Mouse (Mus musculus) stomach, embryonic 15.5 days (tissue): ENCODE data around the gene N4bp2. TPM values are rescaled to one million over a fixed set of nuclear protein-coding genes. Genes with fewer than 3 reads are reported as not detected.

Source experiments
- ATAC-seq: fragments of 200-750 bp; cut with Nextera tagmentation; 2 replicates; pipeline ENCODE4 v1.8.0; 2017; ENCODE audit warnings: low read depth, moderate number of reproducible peaks, moderate TSS enrichment; ENCODE audit not compliant: insufficient read depth, low FRiP score
- H3K27ac ChIP-seq: fragments of 300-500 bp; sonication (generic); 2 replicates; pipeline ENCODE4 v1.5.1; 2015; ENCODE audit warnings: mild to moderate bottlenecking, inconsistent platforms
- H3K27me3 ChIP-seq: fragments of 300-500 bp; sonication (generic); replicated peaks from 2 replicates; pipeline ENCODE4 v1.6.1; 2015; ENCODE audit warnings: inconsistent platforms
- H3K36me3 ChIP-seq: fragments of 300-500 bp; sonication (generic); 2 replicates; pipeline ENCODE4 v1.6.1; 2015; ENCODE audit warnings: inconsistent platforms
- H3K4me1 ChIP-seq: fragments of 300-500 bp; sonication (generic); 2 replicates; pipeline ENCODE4 v1.6.1; 2015; ENCODE audit warnings: inconsistent platforms
- H3K4me2 ChIP-seq: fragments of 300-500 bp; sonication (generic); 2 replicates; pipeline ENCODE4 v1.6.1; 2015; ENCODE audit warnings: mild to moderate bottlenecking, inconsistent platforms
- H3K4me3 ChIP-seq: fragments of 300-500 bp; sonication (generic); replicated peaks from 2 replicates; pipeline ENCODE4 v1.5.1; 2015; ENCODE audit warnings: inconsistent platforms
- H3K9ac ChIP-seq: fragments of 300-500 bp; sonication (generic); 2 replicates; pipeline ENCODE4 v1.6.1; 2015; ENCODE audit warnings: inconsistent platforms
- H3K9me3 ChIP-seq: fragments of 300-500 bp; sonication (generic); 2 replicates; pipeline ENCODE4 v1.6.1; 2016; ENCODE audit warnings: inconsistent platforms
- WGBS: fragments of 180-500 bp; shearing (Covaris S2); methylation state at CpG from one replicate; pipeline ENCODE4 v1.1.7; 2015; 5-methylcytosine and 5-hydroxymethylcytosine counted together
- polyA plus RNA-seq: library from polyadenylated mRNA; unstranded; fragments of >200 nt; fragmentation: Nextera tagmentation; extraction: Ambion mirVana; gene quantifications from 2 replicates; pipeline ENCODE4 v1.2.1, GENCODE M21; 2015

The N4bp2 gene
- polyA plus RNA-seq, 1 experiment from 2014 or later: 22.4 TPM

- Histone ChIP-seq H3K27me3 (no peaks in the 10 kb centered on the region), H3K4me2 (no peak overlapping the region), H3K9me3 (no peaks in the 10 kb centered on the region), H3K36me3 (no peaks in the 10 kb centered on the region), H3K9ac (no peak overlapping the region), H3K27ac (no peak overlapping the region), H3K4me1 (no peaks in the 10 kb centered on the region), H3K4me3 (no peak overlapping the region)
- ATAC-seq: no peak
- WGBS: 85% methylated on average over 13 of the region's 13 CpGs
These were observed 108.1 kb downstream of the N4bp2 start for GRCm38 (mm10) chr5:65871276-65871875.

GRCm38 (mm10) chr5:65873212-65873611, 109.9 kb downstream of the N4bp2 start:
- Histone ChIP-seq H3K4me1 (no peaks in the 10 kb centered on the region), H3K36me3 (no peaks in the 10 kb centered on the region), H3K27me3 (no peaks in the 10 kb centered on the region), H3K27ac (no peak overlapping the region), H3K4me2 (no peak overlapping the region), H3K9me3 (no peaks in the 10 kb centered on the region), H3K4me3 (no peak overlapping the region), H3K9ac (no peak overlapping the region)
- 61% methylated on average over 4 of the region's 4 CpGs for WGBS
- ATAC-seq: no peak

GRCm38 (mm10) chr5:65875269-65875668, 111.9 kb downstream of the N4bp2 start:
- H3K4me1 ChIP-seq: no peaks in the 10 kb centered on the region
- WGBS: 89% methylated on average over 7 of the region's 7 CpGs
- H3K4me2 ChIP-seq: no peak overlapping the region

GRCm38 (mm10) chr5:65878367-65878766, 115.0 kb downstream of the N4bp2 start:
- no peak overlapping the region for H3K4me3 ChIP-seq
- no peak overlapping the region for H3K4me2 ChIP-seq
- H3K27ac ChIP-seq: no peak overlapping the region
- no peak for ATAC-seq
- no peaks in the 10 kb centered on the region for H3K9me3 ChIP-seq
- 55% methylated on average over 3 of the region's 3 CpGs for WGBS
- H3K9ac ChIP-seq: no peak overlapping the region
- no peaks in the 10 kb centered on the region for H3K36me3 ChIP-seq
- no peaks in the 10 kb centered on the region for H3K4me1 ChIP-seq
- no peaks in the 10 kb centered on the region for H3K27me3 ChIP-seq

More at GRCm38 (mm10) chr5:65875269-65875668, 111.9 kb downstream of the N4bp2 start:
- no peak overlapping the region for H3K4me3 ChIP-seq
- no peaks in the 10 kb centered on the region for H3K36me3 ChIP-seq
- no peaks in the 10 kb centered on the region for H3K27me3 ChIP-seq
- no peak for ATAC-seq
- H3K27ac ChIP-seq: no peak overlapping the region
- H3K9ac ChIP-seq: no peak overlapping the region
- no peaks in the 10 kb centered on the region for H3K9me3 ChIP-seq

Other genes with a start within 250 kb of the N4bp2 start
- gene Smim14, start 226.3 kb upstream of the N4bp2 start, polyA plus RNA-seq: 161 and 177 TPM in 2 replicates
- 174 and 176 TPM in 2 replicates for gene Ube2k, start 226.3 kb upstream of the N4bp2 start, polyA plus RNA-seq
- gene Pds5a, start 65.2 kb upstream of the N4bp2 start, polyA plus RNA-seq: 57.1 and 62.3 TPM in 2 replicates
- 1.6 TPM in 2 replicates for gene Rhoh, start 97.7 kb downstream of the N4bp2 start, polyA plus RNA-seq
- gene Chrna9, start 171.4 kb downstream of the N4bp2 start, polyA plus RNA-seq: not detected in 2 replicates
- gene 9130230L23Rik, start 240.8 kb downstream of the N4bp2 start, polyA plus RNA-seq: 2.2 and 3.2 TPM in 2 replicates